Mouse (Mus musculus) gastrocnemius, adult 18-20 months (tissue): ENCODE data around the gene Mc3r. TPM values are rescaled to one million over a fixed set of nuclear protein-coding genes. Genes with fewer than 3 reads are reported as not detected.

Source experiments
- DNase-seq: peaks from one replicate; pipeline ENCODE4 v3.0.0; 2021; ENCODE audit warnings: low spot score
- long read RNA-seq, 2 experiments: library from polyadenylated mRNA; stranded (forward); transcript quantifications; one replicate each; pipeline ENCODE4 v2.0.0; 2021
- total RNA-seq, 2 experiments: library from RNA; stranded (reverse); gene quantifications; 2 replicates each; pipeline ENCODE4 v1.2.3; 2021

The Mc3r gene
- not detected for total RNA-seq
- long read RNA-seq, experiment 1 = 0 reads
- long read RNA-seq, experiment 2 = 0 reads

DNA sequence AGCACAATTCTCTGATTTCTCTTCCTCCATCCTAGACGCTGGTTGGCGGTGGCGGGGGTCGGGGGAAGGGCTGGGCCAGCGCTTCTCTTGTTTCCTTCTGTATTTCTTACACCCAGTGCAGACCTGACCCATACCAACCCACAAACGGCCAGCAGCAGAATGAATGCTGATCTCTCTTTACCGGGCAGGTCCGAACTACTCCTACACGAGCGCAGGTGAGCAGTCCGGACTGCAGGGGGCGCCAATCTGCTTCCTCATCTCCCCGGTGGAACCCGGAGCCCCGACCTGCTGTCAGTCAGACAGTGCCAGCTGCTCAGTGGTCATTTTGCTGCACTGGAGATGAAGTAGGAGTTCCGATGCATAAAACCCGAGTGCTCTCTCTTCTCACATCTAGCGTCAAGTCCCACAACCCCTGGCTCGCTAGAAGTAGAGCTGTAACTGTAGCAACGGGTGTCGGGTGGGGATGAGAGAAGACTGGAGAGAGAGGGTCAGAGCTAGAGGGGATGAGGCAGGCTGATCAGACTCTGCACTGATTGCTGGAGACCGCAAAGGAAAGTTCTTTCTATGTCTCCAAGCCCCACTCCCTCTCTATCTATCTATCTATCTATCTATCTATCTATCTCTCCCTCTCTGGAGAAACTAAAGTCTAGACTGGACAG is at the start of gene Mc3r:
TSS of gene Mc3r (plus strand) at position 387 of the 659 bp plus-strand sequence.
- peak; percentile 7 for DNase-seq

DNA sequence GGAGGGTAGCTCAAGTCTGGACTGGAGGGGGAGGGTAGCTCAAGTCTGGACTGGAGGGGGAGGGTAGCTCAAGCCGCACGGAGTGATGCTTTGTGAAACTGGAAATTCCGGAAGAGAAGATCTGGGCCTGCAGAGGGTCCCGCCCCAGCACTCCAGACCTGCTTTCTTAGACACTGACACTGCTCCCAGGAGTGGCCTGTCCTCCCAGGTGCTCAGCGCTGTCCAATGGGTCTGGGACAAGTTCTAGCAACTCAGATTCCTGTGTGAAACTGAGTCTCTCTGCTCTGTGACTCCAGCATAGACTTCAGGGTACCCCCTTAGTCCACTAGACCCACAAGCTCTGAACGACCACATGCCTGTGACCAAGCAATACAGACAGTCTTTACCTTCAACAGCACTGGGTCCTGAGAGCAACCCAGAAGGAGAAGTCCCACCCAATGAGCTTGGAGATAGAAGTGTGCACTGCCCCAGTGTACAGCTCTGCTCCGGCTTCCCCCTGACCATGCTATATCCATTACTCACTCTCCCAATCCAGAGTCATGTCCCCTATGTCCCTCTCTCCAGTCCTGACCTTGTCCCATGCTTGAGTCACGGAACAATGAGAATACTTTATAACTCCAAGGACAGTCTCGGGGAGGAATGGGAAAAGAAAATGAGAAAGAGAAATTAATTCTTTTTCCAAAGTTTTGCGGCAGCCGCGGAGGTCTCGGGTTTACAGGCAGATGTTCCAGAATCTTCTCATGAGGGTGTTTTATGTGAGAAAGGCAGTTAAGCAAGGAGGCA is 46.1 kb upstream of the Mc3r start:
- DNase-seq = no peak

DNA sequence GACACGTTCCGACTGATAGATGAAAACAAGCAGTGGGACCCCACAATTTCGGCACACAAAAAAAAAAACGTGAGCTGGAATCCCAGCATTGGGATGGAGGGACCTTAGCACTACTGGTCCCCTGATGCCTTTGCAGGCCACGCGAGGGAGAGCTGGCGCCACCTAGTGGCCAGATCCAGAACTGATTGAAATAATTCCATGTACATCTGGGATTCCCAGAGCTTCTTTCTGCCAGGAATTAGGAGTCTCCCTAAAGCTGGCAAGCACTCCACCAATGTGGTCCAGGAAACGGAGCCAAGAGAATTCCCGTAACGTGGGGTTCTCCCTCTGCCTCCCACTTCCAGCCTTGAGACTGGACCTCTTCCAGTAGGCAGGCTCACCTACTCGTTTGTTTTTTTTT is 41.3 kb upstream of the Mc3r start:
- DNase-seq = peak; percentile 74

DNA sequence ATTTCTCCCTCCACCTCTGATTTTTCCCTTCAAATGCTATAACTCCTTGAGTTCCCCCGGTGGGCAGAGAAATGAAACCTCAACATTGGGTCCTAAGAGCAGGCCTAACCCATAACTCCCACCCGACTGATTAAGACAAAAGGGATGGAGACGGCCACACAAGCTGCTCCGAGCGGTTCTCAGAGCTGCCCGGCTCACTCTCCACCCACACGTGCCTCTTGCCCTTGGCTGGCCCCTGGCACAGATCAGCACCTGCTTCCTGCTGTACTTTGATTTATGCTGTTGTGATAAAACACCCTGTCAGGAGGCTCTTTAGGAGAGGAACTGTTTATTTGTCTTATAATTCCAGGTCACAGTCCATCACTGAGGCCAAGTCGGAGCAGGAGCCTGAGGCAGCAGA is 34.8 kb upstream of the Mc3r start:
- no peak for DNase-seq

DNA sequence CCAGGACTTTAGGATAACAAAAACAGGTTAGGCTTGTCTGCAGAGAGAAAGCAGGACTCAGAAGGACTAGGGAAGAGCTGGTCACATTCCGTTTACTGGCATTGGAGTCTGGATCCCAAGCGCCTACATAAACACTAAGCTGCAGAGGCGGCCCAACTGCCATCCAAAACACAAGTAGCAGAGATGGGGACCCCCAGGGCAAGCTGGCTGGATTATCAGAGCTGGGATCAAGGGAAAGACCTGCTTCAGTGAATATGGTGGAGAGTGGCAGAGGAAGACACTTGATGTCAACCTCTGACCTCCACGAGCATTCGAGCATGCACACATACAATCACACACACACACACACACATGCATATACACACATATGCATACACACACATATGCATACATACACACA is 34.0 kb upstream of the Mc3r start:
- DNase-seq = no peak

DNA sequence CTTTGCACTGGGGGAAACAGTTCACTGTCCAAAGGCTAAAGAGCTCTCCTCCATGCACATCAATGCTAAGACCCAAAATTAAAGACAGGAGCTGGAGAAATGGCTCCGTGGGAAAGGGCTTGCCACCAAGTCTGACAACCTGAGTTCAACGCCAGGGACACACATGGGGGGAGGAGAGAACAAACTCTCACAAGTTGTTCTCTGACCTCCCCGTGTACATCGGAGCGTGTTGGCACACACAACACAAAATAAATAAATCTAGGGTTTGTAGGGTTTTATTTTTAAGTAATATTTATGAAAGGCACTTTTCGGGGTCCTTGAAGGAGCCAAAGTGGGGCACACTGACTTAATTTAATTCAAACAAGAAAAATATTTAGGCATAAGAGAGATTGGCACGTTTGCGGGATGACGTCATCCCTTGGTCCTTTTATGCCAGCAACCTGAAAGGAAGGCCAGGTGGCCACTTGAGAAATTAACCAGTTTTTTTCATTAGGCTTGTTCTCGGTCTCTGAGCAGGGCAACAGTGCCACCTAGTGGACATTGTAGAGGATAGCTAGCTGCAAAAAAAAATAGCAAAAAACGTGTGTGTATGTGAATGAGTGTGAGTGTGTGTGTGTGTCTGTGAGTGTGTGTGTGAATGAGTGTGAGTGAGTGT is 32.7 kb upstream of the Mc3r start:
- peak; percentile 16 for DNase-seq

DNA sequence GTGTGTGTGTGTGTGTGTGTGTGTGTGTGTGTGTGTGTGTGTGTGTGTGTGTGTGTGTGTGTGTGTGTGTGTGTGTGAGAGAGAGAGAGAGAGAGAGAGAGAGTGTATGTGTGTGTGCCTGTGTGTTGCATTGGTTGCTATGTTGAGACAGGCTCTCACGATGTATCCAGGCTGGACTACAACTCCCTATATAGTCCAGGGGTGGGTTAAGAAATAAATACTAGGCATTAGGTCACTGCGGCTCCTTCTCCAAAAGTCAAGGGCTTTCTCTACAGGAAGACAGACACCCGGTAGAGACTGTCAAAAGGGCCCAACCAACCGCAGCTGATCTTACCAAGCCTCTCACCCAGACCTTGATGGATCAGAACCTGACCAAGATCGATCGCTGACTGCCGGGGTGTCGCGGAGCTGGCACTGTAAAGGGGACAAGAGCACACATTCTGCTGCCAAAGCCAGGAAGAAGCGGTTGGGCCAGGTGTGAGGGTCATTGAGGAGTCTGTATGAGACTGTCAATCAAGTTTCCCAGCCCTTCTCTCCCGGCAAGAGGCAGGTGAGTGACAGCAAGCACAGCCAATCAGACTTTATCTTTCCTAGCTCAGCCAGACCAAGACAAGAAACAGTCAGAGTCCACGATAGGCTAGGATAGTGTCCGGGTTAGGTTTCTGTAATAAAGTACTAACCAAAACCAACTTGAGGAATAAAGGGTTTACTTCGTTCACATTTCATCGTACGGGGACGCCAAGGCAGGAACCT is 32.0 kb upstream of the Mc3r start:
- no peak for DNase-seq

DNA sequence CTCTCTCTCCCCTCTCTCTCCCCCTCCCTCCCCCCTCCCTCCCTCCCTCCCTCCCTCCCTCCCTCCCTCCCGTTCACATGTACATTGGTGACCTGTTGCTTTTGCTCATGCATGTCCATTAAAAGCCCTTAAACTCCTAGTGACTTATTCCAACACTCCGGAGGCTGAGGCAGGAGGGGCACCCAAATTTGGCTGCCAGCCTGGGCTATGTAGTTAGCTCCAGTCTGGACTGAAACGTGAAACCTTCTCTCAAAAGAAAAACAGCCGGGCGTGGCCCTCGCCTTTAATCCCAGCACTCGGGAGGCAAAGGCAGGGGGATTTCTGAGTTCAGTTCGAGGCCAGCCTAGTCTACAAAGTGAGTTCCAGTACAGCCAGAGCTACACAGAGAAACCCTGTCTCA is 30.4 kb upstream of the Mc3r start:
- no peak for DNase-seq

DNA sequence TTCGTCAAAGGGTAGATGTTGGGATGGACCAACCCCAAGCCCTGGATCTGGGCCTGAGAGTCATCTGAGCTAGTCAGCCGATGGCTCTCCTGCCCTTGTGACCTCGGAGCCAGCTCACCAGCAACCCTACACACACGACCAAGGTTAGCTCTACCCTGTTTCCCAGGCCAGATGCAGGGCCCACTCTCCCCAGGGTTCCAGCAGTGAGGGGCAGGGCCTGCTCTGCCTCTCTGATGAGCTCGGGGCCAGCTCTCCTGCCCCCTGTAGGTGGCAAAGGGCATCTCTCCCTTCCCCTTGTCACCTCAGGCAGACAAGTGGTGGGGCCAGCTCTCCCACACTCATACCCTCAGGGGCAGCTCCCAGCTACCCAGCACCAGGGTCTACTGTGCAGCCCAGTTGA is 29.1 kb upstream of the Mc3r start:
- no peak for DNase-seq

DNA sequence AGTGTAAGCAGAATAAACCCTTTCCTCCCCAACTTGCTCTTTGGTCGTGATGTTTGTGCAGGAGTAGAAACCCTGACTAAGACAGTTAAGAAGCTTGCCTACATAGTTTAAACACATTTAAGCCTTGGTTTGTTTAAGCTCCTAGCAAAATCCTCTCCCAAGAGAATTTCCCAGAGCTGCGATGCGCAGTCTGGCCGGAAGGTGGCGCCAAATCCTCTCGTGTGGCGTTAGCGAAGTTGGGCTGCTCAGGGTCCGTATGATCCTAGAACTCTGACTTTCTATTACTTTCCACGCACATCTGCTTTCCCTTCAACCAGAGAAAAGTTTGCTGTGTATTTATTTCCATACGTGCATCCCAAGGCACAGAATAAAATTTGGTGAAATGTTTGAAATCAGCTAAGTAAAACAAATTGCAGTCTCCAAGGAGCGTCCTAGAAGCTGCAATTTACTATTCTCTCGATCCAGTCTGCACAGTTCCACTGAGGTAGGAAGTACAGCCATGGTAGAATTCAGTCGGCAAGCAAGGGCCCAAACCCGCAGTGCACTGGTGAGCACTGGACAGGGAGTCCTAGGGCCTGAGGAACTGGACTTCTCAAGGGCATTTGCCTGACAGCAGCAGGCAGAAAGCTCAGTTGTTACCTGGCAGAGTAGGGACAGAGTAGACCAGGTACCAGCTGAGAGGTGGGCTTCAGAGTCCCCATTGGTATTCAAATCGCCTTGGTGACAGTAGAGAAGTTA is 26.5 kb upstream of the Mc3r start:
- DNase-seq = peak; percentile 44

DNA sequence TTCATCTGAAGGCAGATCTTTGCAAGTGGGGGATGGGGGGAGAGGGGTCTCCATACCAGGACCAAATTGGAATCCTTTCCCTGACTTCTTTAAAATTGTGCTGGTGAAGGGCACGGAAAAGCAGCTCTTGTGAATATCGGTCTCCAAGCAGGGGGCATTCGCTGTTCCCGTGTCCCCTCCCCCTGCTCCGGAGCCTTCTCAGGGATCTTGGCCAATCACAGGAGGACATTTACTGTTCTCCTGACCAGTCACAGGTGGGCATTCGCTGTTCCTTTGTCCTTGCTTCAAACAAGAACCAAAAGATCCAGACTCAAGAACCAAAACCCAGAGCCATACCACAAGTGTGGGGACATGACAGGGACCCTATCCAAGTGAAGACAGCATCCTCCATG is 25.9 kb upstream of the Mc3r start:
- peak; percentile 3 for DNase-seq

DNA sequence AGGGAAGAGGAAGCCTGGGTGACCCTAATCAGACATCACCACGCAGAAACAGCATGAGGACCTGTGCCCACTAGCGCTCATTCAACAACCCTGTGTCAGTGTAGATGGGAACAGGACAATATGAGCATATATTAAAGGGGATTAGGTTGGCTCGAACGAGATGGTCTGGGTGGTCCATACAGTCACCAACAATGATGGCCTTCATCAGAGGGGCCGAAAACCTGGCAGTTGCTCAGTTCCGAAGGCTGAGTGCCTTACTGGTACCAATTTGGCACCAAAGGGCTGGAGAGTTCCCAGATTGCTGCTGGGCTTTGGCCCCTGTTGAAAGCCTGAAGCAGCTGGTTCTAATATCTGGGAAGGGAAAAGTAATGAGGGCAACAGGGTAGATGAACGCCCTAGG is 25.4 kb upstream of the Mc3r start:
- DNase-seq = no peak

DNA sequence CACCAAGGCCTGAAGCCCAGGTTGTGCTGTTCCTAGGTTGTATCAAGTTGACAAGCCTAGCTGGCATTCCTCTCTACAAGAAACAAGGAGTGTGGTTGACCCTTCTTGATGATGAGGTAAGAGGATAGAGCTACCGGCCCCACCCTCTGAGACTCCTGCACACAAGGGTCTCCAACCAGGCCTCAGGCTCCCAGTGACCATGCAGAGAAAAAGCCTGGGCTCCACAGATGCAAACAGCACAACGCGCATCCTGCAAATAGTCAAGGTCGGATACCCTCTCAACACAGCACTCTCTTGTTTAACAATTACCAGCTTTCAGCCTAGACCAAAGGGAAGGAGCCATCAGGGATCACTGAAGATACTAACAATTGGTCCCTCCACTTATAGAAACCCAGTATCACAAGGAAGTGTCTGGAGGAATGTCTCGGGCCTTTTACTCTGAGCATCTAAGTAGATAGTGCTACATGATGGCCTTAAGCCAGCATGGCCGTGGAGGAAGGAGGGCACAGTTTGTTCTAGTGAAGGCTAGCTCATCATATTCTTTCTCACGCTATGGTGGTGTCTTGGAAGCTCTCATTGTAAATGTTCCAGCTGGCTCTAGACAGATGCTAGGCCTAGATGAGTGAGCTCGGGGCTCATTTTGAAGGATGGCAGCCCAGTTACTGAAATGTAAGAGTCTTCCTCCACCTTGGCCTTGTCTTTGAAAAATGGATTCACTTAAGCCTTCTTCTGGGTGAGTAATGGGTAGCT is 24.7 kb upstream of the Mc3r start:
- DNase-seq = no peak

DNA sequence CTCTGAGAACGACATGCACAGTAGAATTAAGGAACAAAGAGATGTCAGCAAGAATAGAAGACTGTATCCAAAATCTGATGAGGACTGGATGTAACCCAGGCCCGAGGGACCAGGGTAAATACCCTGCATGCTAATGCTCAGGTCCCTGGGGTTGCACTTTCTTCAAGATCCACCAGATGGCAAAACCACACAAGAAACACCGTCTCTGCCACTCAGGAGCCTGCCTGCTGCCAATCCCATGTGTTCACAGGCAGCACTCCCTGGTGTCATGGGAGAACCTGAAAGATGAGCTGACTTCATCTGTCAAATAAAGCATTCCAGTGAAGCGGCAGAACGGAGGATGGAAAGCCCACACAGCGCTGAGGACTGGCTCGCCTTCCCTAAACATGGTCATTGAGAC is 21.3 kb upstream of the Mc3r start:
- no peak for DNase-seq

DNA sequence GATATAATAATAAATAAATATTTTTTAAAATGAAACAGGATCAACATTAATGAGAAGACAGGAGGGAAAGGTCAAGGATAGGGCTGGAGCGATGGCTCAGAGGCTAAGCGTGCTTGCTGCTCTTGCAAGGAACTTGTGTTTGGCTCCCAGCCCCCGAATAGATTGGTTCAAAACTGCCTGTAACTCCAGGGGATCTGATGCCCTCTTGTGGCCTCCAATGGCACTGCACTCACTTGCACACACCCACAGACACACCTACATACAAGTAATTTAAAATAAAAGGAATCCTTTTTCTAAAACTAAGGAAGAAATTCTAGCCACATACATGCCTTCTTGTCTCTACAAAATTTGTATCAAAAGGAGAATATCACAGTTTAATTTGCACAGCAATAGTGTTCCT is 20.5 kb upstream of the Mc3r start:
- no peak for DNase-seq

DNA sequence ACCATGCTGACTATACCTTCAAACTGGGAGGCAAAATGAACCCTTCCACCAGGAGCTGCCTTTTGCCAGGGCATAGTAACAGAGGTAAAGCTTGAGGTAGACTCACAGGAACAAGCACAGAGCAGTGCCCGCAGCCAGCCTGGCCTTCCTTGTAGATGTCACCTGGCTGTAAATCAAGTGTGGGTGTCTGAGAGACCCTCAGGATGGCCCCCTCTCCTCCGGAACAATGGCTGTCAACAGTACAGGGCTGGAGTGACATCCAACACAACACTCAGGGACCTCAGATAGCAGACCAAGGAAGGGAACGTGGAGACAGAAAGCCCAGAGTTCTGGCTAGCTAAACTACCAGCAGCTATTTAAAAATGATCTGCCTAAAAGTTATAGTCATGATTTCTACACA is 19.1 kb upstream of the Mc3r start:
- no peak for DNase-seq

DNA sequence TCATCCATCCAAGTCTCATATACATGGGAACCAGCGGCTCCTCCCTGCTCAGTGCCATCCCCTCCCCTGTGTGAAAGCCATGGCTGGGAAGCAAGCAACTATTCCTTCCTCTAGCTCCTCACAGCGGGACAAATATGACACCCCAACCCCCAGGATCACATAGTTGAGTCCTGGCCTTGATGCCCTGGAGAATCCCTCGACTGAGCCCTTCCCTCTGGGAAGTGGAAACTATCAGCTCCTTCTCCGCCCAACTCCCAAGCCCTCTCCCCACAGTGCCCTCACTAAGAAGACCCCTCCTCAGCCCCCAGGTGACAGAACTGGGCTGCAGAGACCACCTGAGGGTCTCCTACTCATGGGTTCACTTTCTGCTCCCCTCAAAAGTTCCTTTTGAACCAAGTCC is 18.2 kb upstream of the Mc3r start:
- DNase-seq = no peak

DNA sequence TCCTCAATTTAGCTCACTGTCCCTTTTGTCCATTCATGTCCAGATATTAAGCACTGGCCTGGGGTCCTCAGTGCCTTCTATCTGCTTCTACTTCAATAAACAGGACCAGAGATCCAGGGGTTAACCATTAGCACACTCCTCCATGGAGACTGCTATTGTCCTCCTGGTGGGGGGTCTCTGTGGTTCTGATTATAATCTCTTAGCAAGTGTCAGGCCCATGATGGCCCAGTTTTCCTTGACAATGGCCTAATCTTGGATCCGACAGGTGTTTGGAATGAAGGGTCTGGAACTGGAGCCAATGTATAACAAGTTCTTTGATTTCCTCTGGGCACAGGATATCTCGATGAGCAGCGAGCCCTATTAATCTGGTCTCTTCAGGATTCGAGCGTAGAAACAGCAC is 10.1 kb upstream of the Mc3r start:
- no peak for DNase-seq

DNA sequence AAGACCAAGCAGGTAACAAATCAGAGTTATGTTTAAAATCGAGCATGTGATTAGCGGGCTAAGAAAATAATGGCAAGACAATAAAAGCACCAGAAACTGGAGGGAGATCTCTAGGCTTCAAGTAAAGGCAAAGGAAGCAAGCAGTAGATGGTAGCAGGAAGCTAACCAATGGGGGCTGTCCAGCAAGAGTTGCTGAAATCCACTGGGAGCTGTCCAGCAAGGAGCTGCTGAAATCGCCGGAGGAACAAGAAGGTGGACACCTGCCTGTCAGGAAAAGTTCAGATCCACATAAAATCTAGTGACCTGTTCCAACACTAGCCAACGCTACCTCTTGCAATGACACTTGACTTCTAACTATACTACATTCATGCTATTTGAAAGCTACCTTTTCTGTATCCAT is 7.3 kb upstream of the Mc3r start:
- no peak for DNase-seq

DNA sequence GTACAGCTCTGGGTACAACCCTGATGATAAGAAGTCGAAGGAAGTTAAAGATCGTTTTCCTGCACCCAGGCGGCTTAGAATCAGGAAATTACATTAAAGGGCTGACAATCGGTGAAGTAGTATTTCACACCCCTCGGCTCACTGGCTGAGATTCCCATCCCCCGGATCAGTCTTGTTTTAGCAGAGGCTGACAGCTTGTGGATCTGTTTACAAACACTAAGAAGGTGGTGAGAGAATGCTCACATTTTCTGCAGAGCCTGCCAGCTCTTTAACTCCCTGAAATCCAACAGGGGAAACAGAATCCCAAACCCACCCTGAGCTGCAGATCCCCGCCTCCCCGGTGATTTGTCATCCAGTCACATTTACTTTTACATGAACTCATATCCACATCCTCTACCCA is 2.8 kb upstream of the Mc3r start:
- DNase-seq = no peak

DNA sequence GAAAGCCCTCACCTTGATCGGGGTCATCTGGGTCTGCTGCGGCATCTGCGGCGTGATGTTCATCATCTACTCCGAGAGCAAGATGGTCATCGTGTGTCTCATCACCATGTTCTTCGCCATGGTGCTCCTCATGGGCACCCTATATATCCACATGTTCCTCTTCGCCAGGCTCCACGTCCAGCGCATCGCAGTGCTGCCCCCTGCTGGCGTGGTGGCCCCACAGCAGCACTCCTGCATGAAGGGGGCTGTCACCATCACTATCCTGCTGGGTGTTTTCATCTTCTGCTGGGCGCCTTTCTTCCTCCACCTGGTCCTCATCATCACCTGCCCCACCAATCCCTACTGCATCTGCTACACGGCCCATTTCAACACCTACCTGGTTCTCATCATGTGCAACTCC is 1.0 kb downstream of the Mc3r start:
- no peak for DNase-seq
